Mouse (Mus musculus) neural tube, embryonic 12.5 days (tissue): ENCODE results near the gene Abcc4. TPM values are rescaled to one million over a fixed set of nuclear protein-coding genes. Genes with fewer than 3 reads are reported as not detected.

Experiments used
- ATAC-seq: fragments of 200-750 bp; cut with Nextera tagmentation; 2 replicates; pipeline ENCODE4 v1.8.0; 2017; ENCODE audit warnings: low read depth, mild to moderate bottlenecking, moderate TSS enrichment, moderate library complexity; ENCODE audit not compliant: low FRiP score
- H3K27ac ChIP-seq: fragments of 300-500 bp; sonication (generic); 2 replicates; pipeline ENCODE4 v1.5.1; 2016
- H3K27me3 ChIP-seq: fragments of 300-500 bp; sonication (generic); replicated peaks from 2 replicates; pipeline ENCODE4 v1.6.1; 2016; ENCODE audit warnings: mild to moderate bottlenecking
- H3K36me3 ChIP-seq: fragments of 300-500 bp; sonication (generic); 2 replicates; pipeline ENCODE4 v1.6.1; 2016; ENCODE audit warnings: mild to moderate bottlenecking
- H3K4me1 ChIP-seq: fragments of 300-500 bp; sonication (generic); 2 replicates; pipeline ENCODE4 v1.6.1; 2016
- H3K4me2 ChIP-seq: fragments of 300-500 bp; sonication (generic); replicated peaks from 2 replicates; pipeline ENCODE4 v1.6.1; 2016; ENCODE audit warnings: mild to moderate bottlenecking
- H3K4me3 ChIP-seq: fragments of 300-500 bp; sonication (generic); 2 replicates; pipeline ENCODE4 v1.5.1; 2016
- H3K9ac ChIP-seq: fragments of 300-500 bp; sonication (generic); 2 replicates; pipeline ENCODE4 v1.6.1; 2016; ENCODE audit warnings: mild to moderate bottlenecking
- H3K9me3 ChIP-seq: fragments of 300-500 bp; sonication (generic); 2 replicates; pipeline ENCODE4 v1.6.1; 2016; ENCODE audit warnings: mild to moderate bottlenecking
- WGBS: fragments of 180-500 bp; shearing (Covaris S2); methylation state at CpG from one replicate; pipeline ENCODE4 v1.1.7; 2016; 5-methylcytosine and 5-hydroxymethylcytosine counted together
- polyA plus RNA-seq: library from polyadenylated mRNA; unstranded; fragments of >200 nt; fragmentation: Nextera tagmentation; extraction: Ambion mirVana; gene quantifications from 2 replicates; pipeline ENCODE4 v1.2.1, GENCODE M21; 2016

The Abcc4 gene
- polyA plus RNA-seq, 1 experiment from 2014 or later: 2.9 TPM

- no peaks in the 10 kb centered on the region for H3K4me1 ChIP-seq
- ATAC-seq: no peak
- 85% methylated on average over 6 of the region's 6 CpGs for WGBS
- H3K4me3 ChIP-seq: no peak overlapping the region
- no peaks in the 10 kb centered on the region for H3K9me3 ChIP-seq
- H3K4me2 ChIP-seq: no peak overlapping the region
- H3K9ac ChIP-seq: no peak overlapping the region
- no peak overlapping the region for H3K27ac ChIP-seq
- no peaks in the 10 kb centered on the region for H3K27me3 ChIP-seq
- H3K36me3 ChIP-seq: no peaks in the 10 kb centered on the region
Measured at GRCm38 (mm10) chr14:118667499-118667898, 38.5 kb downstream of the Abcc4 start.

GRCm38 (mm10) chr14:118664661-118665060 lies 41.4 kb downstream of the Abcc4 start:
- Histone ChIP-seq H3K27ac (no peak overlapping the region), H3K36me3 (no peaks in the 10 kb centered on the region), H3K27me3 (no peaks in the 10 kb centered on the region), H3K9me3 (no peaks in the 10 kb centered on the region), H3K4me2 (no peak overlapping the region), H3K9ac (no peak overlapping the region), H3K4me1 (no peaks in the 10 kb centered on the region; the same call in none of the 2 replicates), H3K4me3 (no peak overlapping the region)
- WGBS: 76% methylated on average over 7 of the region's 7 CpGs
- ATAC-seq: no peak

GRCm38 (mm10) chr14:118662625-118663276 lies 43.3 kb downstream of the Abcc4 start:
- ATAC-seq: no peak

GRCm38 (mm10) chr14:118662124-118662523 lies 43.9 kb downstream of the Abcc4 start:
- Histone ChIP-seq H3K9me3 (no peaks in the 10 kb centered on the region), H3K36me3 (no peaks in the 10 kb centered on the region), H3K9ac (no peak overlapping the region), H3K27me3 (no peaks in the 10 kb centered on the region), H3K4me1 (peaks cover 5% of the 10 kb centered on the region), H3K4me2 (no peak overlapping the region), H3K27ac (no peak overlapping the region), H3K4me3 (no peak overlapping the region)
- WGBS: 79% methylated on average over 10 of the region's 10 CpGs
- no peak for ATAC-seq

More at GRCm38 (mm10) chr14:118662625-118663276, 43.3 kb downstream of the Abcc4 start:
- H3K36me3 ChIP-seq: no peaks in the 10 kb centered on the region
- no peak overlapping the region for H3K27ac ChIP-seq
- H3K4me1 ChIP-seq: peaks cover 3% of the 10 kb centered on the region
- no peak overlapping the region for H3K4me2 ChIP-seq
- 88% methylated on average over 18 of the region's 18 CpGs for WGBS
- H3K4me3 ChIP-seq: no peak overlapping the region
- no peaks in the 10 kb centered on the region for H3K9me3 ChIP-seq
- no peaks in the 10 kb centered on the region for H3K27me3 ChIP-seq
- no peak overlapping the region for H3K9ac ChIP-seq

GRCm38 (mm10) chr14:118659230-118659629 lies 46.8 kb downstream of the Abcc4 start:
- no peak for ATAC-seq
- Histone ChIP-seq H3K27me3 (no peaks in the 10 kb centered on the region), H3K4me2 (no peak overlapping the region), H3K4me3 (no peak overlapping the region), H3K27ac (no peak overlapping the region), H3K4me1 (peaks cover 5% of the 10 kb centered on the region), H3K9me3 (no peaks in the 10 kb centered on the region), H3K36me3 (no peaks in the 10 kb centered on the region), H3K9ac (no peak overlapping the region)

GRCm38 (mm10) chr14:118658328-118658692 lies 47.7 kb downstream of the Abcc4 start:
- Histone ChIP-seq H3K4me1 (peaks cover 5% of the 10 kb centered on the region), H3K4me3 (no peak overlapping the region), H3K27me3 (no peaks in the 10 kb centered on the region), H3K4me2 (no peak overlapping the region), H3K27ac (no peak overlapping the region), H3K36me3 (no peaks in the 10 kb centered on the region), H3K9ac (no peak overlapping the region), H3K9me3 (no peaks in the 10 kb centered on the region)
- 80% methylated on average over 8 of the region's 8 CpGs for WGBS
- ATAC-seq: no peak

GRCm38 (mm10) chr14:118657673-118658327 lies 48.2 kb downstream of the Abcc4 start:
- H3K4me1 ChIP-seq: peaks cover 5% of the 10 kb centered on the region
- H3K27me3 ChIP-seq: no peaks in the 10 kb centered on the region
- H3K4me3 ChIP-seq: no peak overlapping the region
- no peak overlapping the region for H3K27ac ChIP-seq
- H3K9me3 ChIP-seq: no peaks in the 10 kb centered on the region
- H3K4me2 ChIP-seq: no peak overlapping the region
- H3K36me3 ChIP-seq: no peaks in the 10 kb centered on the region
- no peak overlapping the region for H3K9ac ChIP-seq
- no peak for ATAC-seq
- WGBS: 63% methylated on average over 20 of the region's 20 CpGs

- no peak for ATAC-seq
- peaks cover 5% of the 10 kb centered on the region for H3K4me1 ChIP-seq
- H3K9me3 ChIP-seq: no peaks in the 10 kb centered on the region
- no peak overlapping the region for H3K4me2 ChIP-seq
- 80% methylated on average over 4 of the region's 4 CpGs for WGBS
- H3K27me3 ChIP-seq: no peaks in the 10 kb centered on the region
- H3K9ac ChIP-seq: no peak overlapping the region
- no peak overlapping the region for H3K27ac ChIP-seq
- H3K36me3 ChIP-seq: no peaks in the 10 kb centered on the region
- H3K4me3 ChIP-seq: no peak overlapping the region
Measured at GRCm38 (mm10) chr14:118657206-118657605, 48.8 kb downstream of the Abcc4 start.

- Histone ChIP-seq H3K4me2 (no peak overlapping the region), H3K36me3 (no peaks in the 10 kb centered on the region), H3K27ac (no peak overlapping the region), H3K9ac (no peak overlapping the region), H3K9me3 (no peaks in the 10 kb centered on the region), H3K4me1 (peaks cover 5% of the 10 kb centered on the region; the same call in 1 of the 2 replicates), H3K27me3 (no peaks in the 10 kb centered on the region), H3K4me3 (no peak overlapping the region)
- no peak for ATAC-seq
- 83% methylated on average over 7 of the region's 7 CpGs for WGBS
Measured at GRCm38 (mm10) chr14:118656036-118656435, 50.0 kb downstream of the Abcc4 start.

GRCm38 (mm10) chr14:118654903-118655302 lies 51.1 kb downstream of the Abcc4 start:
- no peak overlapping the region for H3K4me2 ChIP-seq
- H3K27me3 ChIP-seq: no peaks in the 10 kb centered on the region
- no peak for ATAC-seq
- H3K9me3 ChIP-seq: no peaks in the 10 kb centered on the region
- H3K4me1 ChIP-seq: peaks cover 5% of the 10 kb centered on the region; the same call in 1 of the 2 replicates
- WGBS: 54% methylated on average over 2 of the region's 2 CpGs
- no peaks in the 10 kb centered on the region for H3K36me3 ChIP-seq
- H3K4me3 ChIP-seq: no peak overlapping the region
- H3K9ac ChIP-seq: no peak overlapping the region
- no peak overlapping the region for H3K27ac ChIP-seq

GRCm38 (mm10) chr14:118651704-118652439 lies 54.1 kb downstream of the Abcc4 start:
- Histone ChIP-seq H3K4me1 (no peaks in the 10 kb centered on the region), H3K9ac (no peak overlapping the region), H3K9me3 (no peaks in the 10 kb centered on the region), H3K36me3 (no peaks in the 10 kb centered on the region), H3K4me2 (no peak overlapping the region), H3K27me3 (no peaks in the 10 kb centered on the region), H3K4me3 (no peak overlapping the region), H3K27ac (no peak overlapping the region)
- 93% methylated on average over 20 of the region's 20 CpGs for WGBS
- no peak for ATAC-seq

GRCm38 (mm10) chr14:118649895-118650256 lies 56.1 kb downstream of the Abcc4 start:
- H3K4me1 ChIP-seq: no peaks in the 10 kb centered on the region
- no peaks in the 10 kb centered on the region for H3K27me3 ChIP-seq
- H3K9ac ChIP-seq: no peak overlapping the region
- WGBS: 98% methylated on average over 2 of the region's 2 CpGs
- no peak overlapping the region for H3K4me3 ChIP-seq
- no peaks in the 10 kb centered on the region for H3K9me3 ChIP-seq
- H3K27ac ChIP-seq: no peak overlapping the region
- H3K4me2 ChIP-seq: no peak overlapping the region
- ATAC-seq: no peak
- H3K36me3 ChIP-seq: no peaks in the 10 kb centered on the region
